In the genomic region with DNA sequence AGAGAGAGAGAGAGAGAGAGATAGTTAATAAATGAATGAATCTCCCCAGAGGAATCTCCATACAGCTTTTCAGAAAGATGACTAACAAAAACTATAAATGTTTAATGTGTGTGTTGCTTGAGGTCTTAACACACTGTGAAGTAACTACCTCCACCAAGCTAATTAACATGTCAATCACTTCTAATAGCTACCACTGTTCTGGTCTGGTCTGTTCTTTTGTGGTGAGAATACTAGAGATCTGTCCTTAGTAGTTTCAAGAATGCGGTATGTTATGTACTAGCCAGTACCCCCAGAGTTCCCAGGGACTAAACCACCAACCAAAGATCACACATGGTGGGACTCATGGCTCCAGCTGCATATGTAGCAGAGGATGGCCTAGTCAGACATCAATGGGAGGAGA, we compare ENCODE assay signal across 15 mouse cellular contexts.
"Had no signal": no experiment of that assay in that cellular context is flagged by ENCODE, and none has a peak within 500 bp of the region (broad histone marks: within the 10 kb centered on the region; RNA-seq: fewer than 3 reads in every experiment).

No protein-coding gene starts in this region.

- DNase-seq: retina, postnatal 1 day; right cerebral cortex, adult 18-20 months; right cerebral cortex, postnatal 14 days; right cerebral cortex, postnatal 25 days; right cerebral cortex, postnatal 4 days; spleen, adult 18-20 months; thymus, adult 18-20 months; thymus, adult 2 months; thymus, postnatal 14 days; thymus, postnatal 25 days; thymus, postnatal 4 days had no signal

- H3K36me3 ChIP-seq: neural tube, embryonic 12.5 days; neural tube, embryonic 13.5 days; neural tube, embryonic 15.5 days; stomach, embryonic 15.5 days had no signal

- H3K9me3 ChIP-seq: neural tube, embryonic 12.5 days; neural tube, embryonic 13.5 days; neural tube, embryonic 15.5 days; stomach, embryonic 15.5 days had no signal

- H3K4me1 ChIP-seq: neural tube, embryonic 12.5 days; neural tube, embryonic 13.5 days; neural tube, embryonic 15.5 days; stomach, embryonic 15.5 days had no signal

- H3K27me3 ChIP-seq: neural tube, embryonic 12.5 days; neural tube, embryonic 13.5 days; neural tube, embryonic 15.5 days; stomach, embryonic 15.5 days had no signal

- H3K4me2 ChIP-seq: neural tube, embryonic 12.5 days; neural tube, embryonic 13.5 days; neural tube, embryonic 15.5 days; stomach, embryonic 15.5 days had no signal

- H3K27ac ChIP-seq: neural tube, embryonic 12.5 days; neural tube, embryonic 13.5 days; neural tube, embryonic 15.5 days; stomach, embryonic 15.5 days had no signal

- H3K9ac ChIP-seq: neural tube, embryonic 12.5 days; neural tube, embryonic 13.5 days; neural tube, embryonic 15.5 days; stomach, embryonic 15.5 days had no signal

- H3K4me3 ChIP-seq: neural tube, embryonic 12.5 days; neural tube, embryonic 13.5 days; neural tube, embryonic 15.5 days; stomach, embryonic 15.5 days had no signal
